Mouse (Mus musculus) ES-Bruce4 (cell line): Measurements from ENCODE around the gene Lrrc1.

ENCODE experiments used
- CTCF ChIP-seq: IDR thresholded peaks from one replicate; pipeline ENCODE4 v1.8.1; 2011; ENCODE audit warnings: low read depth, low read length
- EP300 ChIP-seq: IDR thresholded peaks from 2 replicates; pipeline ENCODE4 v1.6.1; 2011; ENCODE audit warnings: low read depth, low read length; ENCODE audit not compliant: insufficient read depth
- POLR2A ChIP-seq: IDR thresholded peaks from one replicate; pipeline ENCODE4 v1.8.1; 2011; ENCODE audit warnings: low read length; ENCODE audit not compliant: insufficient read depth

- TF ChIP-seq CTCF (no peak), POLR2A (no peak), EP300 (no peak)
Measured at GRCm38 (mm10) chr9:77439371-77439770, 105.3 kb downstream of the Lrrc1 start.
